Mouse (Mus musculus): ENCODE data around the gene Rab23. TPM values are rescaled to one million over a fixed set of nuclear protein-coding genes. Genes with fewer than 3 reads are reported as not detected.

Gene Rab23
- 10 to 100 TPM in 1 of 2 experiments, 1 to 10 TPM in 1; 8.1 to 14.4 TPM for total RNA-seq (2021)
- long read RNA-seq, experiment 1, full-length matches to known transcripts: 9 of 9 reads
- long read RNA-seq, experiment 1, partial matches to known transcripts: 0 of 9 reads
- long read RNA-seq, experiment 1, other reads (novel, unspliced or antisense): 0 of 9 reads
- long read RNA-seq, experiment 2, full-length matches to known transcripts: 9 of 13 reads
- long read RNA-seq, experiment 2, partial matches to known transcripts: 1 of 13 reads
- long read RNA-seq, experiment 2, other reads (novel, unspliced or antisense): 3 of 13 reads

GRCm38 (mm10) chr1:33719733-33720225, at the start of gene Rab23:
Gene Rab23, plus strand, starts transcription at chr1:33719887.
- DNase-seq: peak; percentile 74

GRCm38 (mm10) chr1:33670164-33670616, 49.5 kb upstream of the Rab23 start:
- peak; percentile 49 for DNase-seq

GRCm38 (mm10) chr1:33671441-33671840, 48.2 kb upstream of the Rab23 start:
- no peak for DNase-seq

- DNase-seq: no peak
These were observed 47.6 kb upstream of the Rab23 start for GRCm38 (mm10) chr1:33672083-33672482.

GRCm38 (mm10) chr1:33672514-33672913, 47.2 kb upstream of the Rab23 start:
- DNase-seq: peak; percentile 32

- DNase-seq: no peak
These were observed 46.3 kb upstream of the Rab23 start for GRCm38 (mm10) chr1:33673158-33673960.

GRCm38 (mm10) chr1:33680435-33680834, 39.3 kb upstream of the Rab23 start:
- DNase-seq: no peak

GRCm38 (mm10) chr1:33680890-33681289, 38.8 kb upstream of the Rab23 start:
- no peak for DNase-seq

GRCm38 (mm10) chr1:33684459-33684858, 35.2 kb upstream of the Rab23 start:
- no peak for DNase-seq

GRCm38 (mm10) chr1:33688810-33689209, 30.9 kb upstream of the Rab23 start:
- no peak for DNase-seq

GRCm38 (mm10) chr1:33689446-33690086, 30.1 kb upstream of the Rab23 start:
- DNase-seq: no peak

GRCm38 (mm10) chr1:33690087-33690448, 29.6 kb upstream of the Rab23 start:
- no peak for DNase-seq

GRCm38 (mm10) chr1:33693893-33694292, 25.8 kb upstream of the Rab23 start:
- DNase-seq: no peak

- no peak for DNase-seq
These were observed 23.7 kb upstream of the Rab23 start for GRCm38 (mm10) chr1:33696016-33696415.

- DNase-seq: no peak
These were observed 18.4 kb upstream of the Rab23 start for GRCm38 (mm10) chr1:33701244-33701643.

- no peak for DNase-seq
These were observed 10.1 kb upstream of the Rab23 start for GRCm38 (mm10) chr1:33709615-33710014.

GRCm38 (mm10) chr1:33712026-33712425, 7.7 kb upstream of the Rab23 start:
- no peak for DNase-seq

- no peak for DNase-seq
These were observed 4.9 kb upstream of the Rab23 start for GRCm38 (mm10) chr1:33714796-33715195.

GRCm38 (mm10) chr1:33717636-33718035, 2.1 kb upstream of the Rab23 start:
- DNase-seq: no peak

- no peak for DNase-seq
These were observed 544 bp downstream of the Rab23 start for GRCm38 (mm10) chr1:33720231-33720630.

- no peak for DNase-seq
These were observed 1.3 kb downstream of the Rab23 start for GRCm38 (mm10) chr1:33721020-33721419.

GRCm38 (mm10) chr1:33724516-33724915, 4.8 kb downstream of the Rab23 start:
- no peak for DNase-seq

GRCm38 (mm10) chr1:33725086-33725485, 5.4 kb downstream of the Rab23 start:
- no peak for DNase-seq

Measured in gastrocnemius, postnatal 10 days (tissue).